Mouse (Mus musculus): ENCODE results near the gene Olfr901.
"Not testable (repeated sequence)": the region's sequence is repeated elsewhere in the genome, so short reads cannot be mapped to it uniquely, and the experiment has no call there.

Olfr901 gene

DNA sequence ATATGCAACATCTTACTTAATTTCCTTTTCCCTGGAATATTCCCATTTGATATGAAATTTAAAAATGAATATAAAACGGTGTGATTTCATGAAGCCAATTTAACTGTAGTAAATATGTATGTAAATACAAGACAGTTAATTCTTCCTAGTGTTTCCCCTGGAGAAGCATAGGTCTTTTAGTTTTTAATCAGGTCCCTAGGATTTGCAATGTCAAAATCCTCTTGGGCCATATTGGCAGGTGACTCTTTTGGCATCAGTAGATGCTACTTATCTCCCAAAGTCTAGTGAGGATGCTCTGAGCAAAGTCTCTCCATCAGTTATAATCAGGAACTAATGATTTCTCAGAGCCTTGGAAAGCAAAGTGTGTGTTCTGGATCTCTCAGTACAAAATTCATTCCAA is at the start of gene Olfr901:
Gene Olfr901 (plus strand): TSS at position 301 of the 400 bp plus-strand sequence.
- no peak for DNase-seq (ENCODE audit: low spot score in 2 of 2)

- no peak for DNase-seq (ENCODE audit: low spot score in 2 of 2)
Measured at GRCm38 (mm10) chr9:38401398-38401797, 27.9 kb upstream of the Olfr901 start, which contains the start of gene Olfr147. Gene Olfr147 (plus strand): TSS chr9:38401698.

DNA sequence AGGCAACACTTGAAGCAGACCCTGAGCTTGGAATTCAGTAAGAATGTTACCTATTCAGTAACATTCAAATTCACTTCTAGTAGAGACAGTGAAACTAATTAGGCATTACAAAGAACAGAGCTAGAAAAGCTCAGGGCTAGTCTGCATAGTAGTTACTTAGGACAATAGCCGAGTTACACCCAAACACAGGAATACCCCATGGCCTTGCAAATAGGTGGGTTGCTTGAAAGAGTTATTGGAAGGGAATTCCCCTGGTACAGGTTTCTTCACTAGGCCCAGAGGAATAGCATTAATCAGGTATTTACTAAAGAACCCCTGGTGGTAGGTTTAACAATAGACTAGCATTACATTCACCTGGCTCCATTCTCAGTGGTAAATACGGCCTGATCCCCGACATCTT is 21.8 kb upstream of the Olfr901 start:
- not testable (repeated sequence) for DNase-seq (ENCODE audit: low spot score in 2 of 2)

GRCm38 (mm10) chr9:38413502-38413901 is 15.8 kb upstream of the Olfr901 start:
- DNase-seq (ENCODE audit: low spot score in 2 of 2), result not testable (repeated sequence)

DNA sequence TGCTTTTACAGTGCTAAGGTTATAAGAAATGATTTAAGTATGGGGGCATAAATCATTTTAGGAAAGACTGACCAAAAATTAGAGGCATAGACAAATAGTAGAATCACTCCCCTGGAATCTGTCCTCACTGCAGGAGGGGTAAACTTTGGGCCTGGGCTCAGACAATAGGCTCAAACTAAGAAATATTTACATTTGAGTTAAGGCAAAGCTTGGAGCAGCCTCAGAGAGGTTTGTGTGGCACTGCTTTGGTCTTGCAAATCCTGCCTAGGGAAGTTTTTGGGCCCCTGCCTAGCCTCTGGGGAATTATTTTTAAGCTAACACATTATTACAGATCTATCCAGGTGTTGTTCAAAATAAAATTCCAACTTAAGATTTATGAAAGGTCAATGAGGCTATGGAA is 5.5 kb upstream of the Olfr901 start:
- no peak for DNase-seq (ENCODE audit: low spot score in 2 of 2)

- DNase-seq (ENCODE audit: low spot score in 2 of 2), result no peak
Measured at GRCm38 (mm10) chr9:38427026-38427425, 2.2 kb upstream of the Olfr901 start.

GRCm38 (mm10) chr9:38447352-38447751 is 18.1 kb downstream of the Olfr901 start, which contains the start of gene Olfr902:
Gene Olfr902 (plus strand): TSS chr9:38447652.
- DNase-seq (ENCODE audit: low spot score in 2 of 2), result no peak

- DNase-seq (ENCODE audit: low spot score in 2 of 2), result no peak
Measured at GRCm38 (mm10) chr9:38462844-38463243, 33.6 kb downstream of the Olfr901 start, which contains the start of gene Olfr904. Gene Olfr904 (plus strand): TSS chr9:38463144.

- no peak for DNase-seq (ENCODE audit: low spot score in 2 of 2)
Measured at GRCm38 (mm10) chr9:38470807-38471206, 41.6 kb downstream of the Olfr901 start, which contains the start of gene Olfr905. Gene Olfr905 (plus strand): TSS chr9:38471107.

Measured in cerebellum, postnatal 4 days (tissue).